Mouse (Mus musculus) naive thymus-derived CD4-positive, alpha-beta T cell, adult 5 months (primary cell): Measurements from ENCODE around the gene Llgl1. TPM values are rescaled to one million over a fixed set of nuclear protein-coding genes. Genes with fewer than 3 reads are reported as not detected.

Source experiments
- polyA plus RNA-seq: library from polyadenylated mRNA; unstranded; fragments of 100-300 nt; shearing (Covaris generic); gene quantifications from one replicate; pipeline ENCODE4 v1.2.1, GENCODE M21; 2017

Gene Llgl1
- 41.7 TPM for polyA plus RNA-seq

GRCm38 (mm10) chr11:60699524-60700075, at the start of gene Llgl1:
Gene Llgl1 (plus strand): TSS chr11:60699723.

GRCm38 (mm10) chr11:60726601-60727391, 27.3 kb downstream of the Llgl1 start, which contains the start of gene Flii:
Gene Flii (minus strand): TSS chr11:60727263.

GRCm38 (mm10) chr11:60728260-60728761, 28.8 kb downstream of the Llgl1 start, which contains the start of gene Mief2:
Gene Mief2 (plus strand): TSS chr11:60728398.

Other genes starting within 250 kb of the Llgl1 start
- gene Drg2, start 245.1 kb upstream of the Llgl1 start, polyA plus RNA-seq = 41.8 TPM
- gene Myo15, start 230.4 kb upstream of the Llgl1 start, polyA plus RNA-seq = not detected
- gene Alkbh5, start 163.3 kb upstream of the Llgl1 start, polyA plus RNA-seq = 51.4 TPM
- 144 TPM for gene Flii, start 27.5 kb downstream of the Llgl1 start, polyA plus RNA-seq
- gene Mief2, start 28.7 kb downstream of the Llgl1 start, polyA plus RNA-seq = 12.9 TPM
- 27.6 TPM for gene Top3a, start 77.6 kb downstream of the Llgl1 start, polyA plus RNA-seq
- gene Smcr8, start 77.8 kb downstream of the Llgl1 start, polyA plus RNA-seq = 12.3 TPM
- 12.9 TPM for gene Shmt1, start 112.0 kb downstream of the Llgl1 start, polyA plus RNA-seq
- gene Dhrs7b, start 130.9 kb downstream of the Llgl1 start, polyA plus RNA-seq = 22.6 TPM
- gene Tmem11, start 179.5 kb downstream of the Llgl1 start, polyA plus RNA-seq = 56.7 TPM
- 6.5 TPM for gene Natd1, start 215.0 kb downstream of the Llgl1 start, polyA plus RNA-seq
- 56.8 TPM for gene Map2k3, start 232.3 kb downstream of the Llgl1 start, polyA plus RNA-seq